Mouse (Mus musculus) liver, embryonic 14.5 days (tissue): ENCODE results near the gene Itpripl2. TPM values are rescaled to one million over a fixed set of nuclear protein-coding genes. Genes with fewer than 3 reads are reported as not detected.

Experiments
- ATAC-seq: fragments of 200-750 bp; cut with Nextera tagmentation; 2 replicates; pipeline ENCODE4 v1.8.0; 2017; ENCODE audit warnings: moderate number of reproducible peaks, mild to moderate bottlenecking, moderate library complexity; ENCODE audit not compliant: insufficient read depth
- DNase-seq, 3 experiments: peaks; one replicate each; pipeline ENCODE4 v3.0.0-alpha.2; 2012 to 2013; ENCODE audit warnings: low read depth in 3 of 3, low spot score in 3 of 3
- H3K27ac ChIP-seq: fragments of 300-500 bp; sonication (generic); 2 replicates; pipeline ENCODE4 v1.5.1; 2014; ENCODE audit warnings: moderate library complexity, mild to moderate bottlenecking, control low read depth, inconsistent platforms
- H3K27me3 ChIP-seq: fragments of 300-500 bp; sonication (generic); 2 replicates; pipeline ENCODE4 v1.6.1; 2014; ENCODE audit warnings: mild to moderate bottlenecking, low read length, moderate library complexity; ENCODE audit not compliant: control insufficient read depth, insufficient read depth
- H3K36me3 ChIP-seq: fragments of 300-500 bp; sonication (generic); replicated peaks from 2 replicates; pipeline ENCODE4 v1.6.1; 2014; ENCODE audit warnings: low read depth; ENCODE audit not compliant: control insufficient read depth, insufficient read depth
- H3K4me1 ChIP-seq, 2 experiments: fragments of 200-500 bp in 1 of 2; fragments of 300-500 bp in 1 of 2; sonication (generic) in 1 of 2; replicated peaks; 2 replicates each; pipeline ENCODE4 v1.6.1; 2012 to 2014; ENCODE audit warnings: antibody characterized with exemption in 1 of 2, inconsistent platforms in 1 of 2, low read length in 1 of 2; ENCODE audit not compliant: control insufficient read depth in 2 of 2, insufficient read depth in 2 of 2
- H3K4me2 ChIP-seq: fragments of 300-500 bp; sonication (generic); 2 replicates; pipeline ENCODE4 v1.6.1; 2014; ENCODE audit warnings: low read depth, mild to moderate bottlenecking, control low read depth, moderate library complexity
- H3K4me3 ChIP-seq, 2 experiments: fragments of 200-500 bp in 1 of 2; fragments of 300-500 bp in 1 of 2; sonication (generic) in 1 of 2; 2 replicates each; pipeline ENCODE4 v1.5.1; 2012 to 2014; ENCODE audit warnings: low read depth in 2 of 2, low read length in 2 of 2, mild to moderate bottlenecking in 2 of 2, control low read depth in 1 of 2, inconsistent platforms in 1 of 2, moderate library complexity in 1 of 2; ENCODE audit not compliant: insufficient read depth in 1 of 2
- H3K9ac ChIP-seq: fragments of 300-500 bp; sonication (generic); replicated peaks from 2 replicates; pipeline ENCODE4 v1.6.1; 2014; ENCODE audit warnings: mild to moderate bottlenecking, control low read depth, moderate library complexity
- H3K9me3 ChIP-seq: fragments of 300-500 bp; sonication (generic); 2 replicates; pipeline ENCODE4 v1.6.1; 2016; ENCODE audit warnings: low read length, mixed read lengths; ENCODE audit not compliant: control insufficient read depth
- CTCF ChIP-seq: IDR thresholded peaks from 2 replicates; pipeline ENCODE4 v1.5.1; 2016; ENCODE audit warnings: antibody characterized with exemption, low read depth, control low read depth
- EP300 ChIP-seq: IDR thresholded peaks from 2 replicates; pipeline ENCODE4 v1.6.1; 2016; ENCODE audit warnings: antibody characterized with exemption, low read depth
- WGBS: fragments of 180-500 bp; shearing (Covaris S2); extraction: QIAGEN DNeasy Blood & Tissue Kit; methylation state at CpG from one replicate; pipeline ENCODE4 v1.1.7; 2014; ENCODE audit not compliant: insufficient replicate concordance; 5-methylcytosine and 5-hydroxymethylcytosine counted together
- polyA plus RNA-seq, 2 experiments: library from polyadenylated mRNA; depleted of rRNA in 1 of 2; stranded (reverse) in 1 of 2; unstranded in 1 of 2; fragments of >200 nt; fragmentation: Nextera tagmentation in 1 of 2; extraction: Ambion mirVana in 1 of 2; gene quantifications; 2 replicates each; pipeline versions ENCODE4 v1.2.1 to v1.2.3; 2012 to 2014

The Itpripl2 gene
- polyA plus RNA-seq, 2 experiments: 0.43 to 1.5 TPM

DNA sequence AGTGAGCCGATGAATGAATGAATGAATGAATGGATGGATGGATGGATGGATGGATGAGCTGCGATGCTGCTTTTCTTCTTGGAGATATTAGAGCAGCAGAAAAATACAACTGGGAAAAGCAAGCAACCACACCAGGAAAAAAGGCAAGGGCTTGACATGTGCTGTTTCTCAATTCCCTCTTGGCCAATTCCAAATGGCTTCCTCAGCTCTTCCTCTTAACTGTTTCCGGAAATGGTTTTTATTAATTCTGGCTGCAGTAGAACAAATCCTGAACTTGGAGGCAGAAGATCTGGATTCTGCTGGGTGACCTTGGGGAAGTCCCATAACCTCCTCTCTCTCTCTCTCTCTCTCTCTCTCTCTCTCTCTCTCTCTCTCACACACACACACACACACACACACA lies 23.7 kb downstream of the Itpripl2 start:
- Histone ChIP-seq H3K27me3 (no peaks in the 10 kb centered on the region), H3K4me3 (no peak overlapping the region), H3K4me1 (peaks cover 0 to 6% of the 10 kb centered on the region in 2 experiments; a peak in 2 of 4 replicates), H3K9me3 (no peaks in the 10 kb centered on the region), H3K9ac (no peak overlapping the region), H3K36me3 (no peaks in the 10 kb centered on the region), H3K27ac (no peak overlapping the region), H3K4me2 (no peak overlapping the region)
- TF ChIP-seq EP300 (no peak), CTCF (no peak)
- 95% methylated on average over 3 of the region's 3 CpGs for WGBS
- ATAC-seq (no peak), DNase-seq (no peak)

DNA sequence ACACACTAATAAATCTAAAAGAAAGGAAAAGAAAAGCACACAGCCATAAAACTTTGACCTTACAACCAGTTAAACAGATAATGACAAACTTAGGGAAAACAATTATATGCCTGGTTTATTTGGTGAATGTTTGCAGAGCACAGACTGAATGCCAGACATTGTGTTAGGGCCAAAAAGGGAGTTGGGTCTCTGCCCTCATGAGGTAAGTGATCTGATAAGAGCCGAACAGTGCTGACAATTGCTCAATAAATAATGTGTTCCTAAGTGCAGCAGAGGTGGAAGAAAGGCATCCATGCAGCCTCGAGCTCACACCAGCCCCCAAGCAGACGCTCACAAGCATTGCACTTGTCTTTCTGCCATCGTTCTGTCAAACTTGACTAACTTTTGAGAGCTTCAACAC lies 27.3 kb downstream of the Itpripl2 start:
- ATAC-seq (no peak), DNase-seq (no peak)
- 40% methylated on average over 4 of the region's 4 CpGs for WGBS

DNA sequence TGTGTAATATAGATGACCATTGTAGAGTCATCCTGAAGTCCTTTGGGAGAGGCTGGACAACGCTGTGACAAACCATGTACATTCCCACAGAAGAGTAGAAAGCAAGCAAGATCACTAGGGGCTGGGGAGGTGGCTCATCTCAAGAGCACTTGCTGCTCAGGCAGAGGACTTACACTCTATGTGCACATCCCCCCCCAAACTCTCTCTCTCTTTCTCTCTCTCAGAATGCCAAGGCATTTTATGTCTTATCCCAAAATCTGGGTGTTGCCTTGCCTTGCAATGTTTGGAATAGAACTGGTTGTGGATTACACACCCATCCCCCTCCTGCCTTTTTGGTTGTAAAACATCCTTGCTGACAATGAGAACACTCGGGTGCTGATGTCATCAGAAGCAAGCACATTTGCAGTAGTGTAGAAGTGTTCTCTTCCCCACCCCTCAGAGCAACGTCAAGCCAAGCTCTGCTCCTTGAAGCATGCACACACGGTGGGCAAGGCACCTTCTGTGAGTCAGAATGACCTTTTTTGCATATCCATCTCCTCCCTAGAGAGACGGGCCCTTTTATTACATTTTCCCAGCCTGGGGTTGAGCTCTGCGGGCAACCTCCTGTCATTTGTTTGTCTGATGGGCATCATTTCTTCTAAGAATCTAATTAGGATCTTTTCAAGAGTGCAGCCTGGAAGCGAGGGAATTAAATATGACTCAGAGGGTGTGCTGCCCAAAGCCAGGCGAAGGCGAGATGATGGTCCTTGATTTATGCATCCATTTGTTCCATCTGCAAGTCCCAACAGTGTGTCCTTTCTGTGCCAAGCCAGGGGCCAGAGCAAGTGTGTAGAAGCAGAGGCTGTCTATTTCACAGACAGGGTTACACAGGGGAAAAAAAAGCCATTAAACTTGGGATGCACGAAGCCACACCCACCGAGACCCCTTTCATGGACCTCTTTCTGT lies 28.7 kb downstream of the Itpripl2 start:
- Histone ChIP-seq H3K36me3 (no peaks in the 10 kb centered on the region), H3K4me3 (no peak overlapping the region), H3K9me3 (no peaks in the 10 kb centered on the region), H3K4me1 (peaks cover 0 to 7% of the 10 kb centered on the region in 2 experiments; a peak in 1 of 4 replicates), H3K4me2 (no peak overlapping the region), H3K27ac (no peak overlapping the region), H3K9ac (no peak overlapping the region), H3K27me3 (no peaks in the 10 kb centered on the region)
- ATAC-seq (no peak), DNase-seq (no peak)
- WGBS: 42% methylated on average over 11 of the region's 11 CpGs
- TF ChIP-seq CTCF (no peak), EP300 (no peak)

More for the DNA sequence above, 27.3 kb downstream of the Itpripl2 start:
- Histone ChIP-seq H3K27me3 (no peaks in the 10 kb centered on the region), H3K4me3 (no peak overlapping the region), H3K9me3 (no peaks in the 10 kb centered on the region), H3K4me2 (no peak overlapping the region), H3K9ac (no peak overlapping the region), H3K4me1 (peaks cover 0 to 7% of the 10 kb centered on the region in 2 experiments; a peak in 1 of 4 replicates), H3K27ac (no peak overlapping the region), H3K36me3 (no peaks in the 10 kb centered on the region)
- TF ChIP-seq EP300 (no peak), CTCF (no peak)

DNA sequence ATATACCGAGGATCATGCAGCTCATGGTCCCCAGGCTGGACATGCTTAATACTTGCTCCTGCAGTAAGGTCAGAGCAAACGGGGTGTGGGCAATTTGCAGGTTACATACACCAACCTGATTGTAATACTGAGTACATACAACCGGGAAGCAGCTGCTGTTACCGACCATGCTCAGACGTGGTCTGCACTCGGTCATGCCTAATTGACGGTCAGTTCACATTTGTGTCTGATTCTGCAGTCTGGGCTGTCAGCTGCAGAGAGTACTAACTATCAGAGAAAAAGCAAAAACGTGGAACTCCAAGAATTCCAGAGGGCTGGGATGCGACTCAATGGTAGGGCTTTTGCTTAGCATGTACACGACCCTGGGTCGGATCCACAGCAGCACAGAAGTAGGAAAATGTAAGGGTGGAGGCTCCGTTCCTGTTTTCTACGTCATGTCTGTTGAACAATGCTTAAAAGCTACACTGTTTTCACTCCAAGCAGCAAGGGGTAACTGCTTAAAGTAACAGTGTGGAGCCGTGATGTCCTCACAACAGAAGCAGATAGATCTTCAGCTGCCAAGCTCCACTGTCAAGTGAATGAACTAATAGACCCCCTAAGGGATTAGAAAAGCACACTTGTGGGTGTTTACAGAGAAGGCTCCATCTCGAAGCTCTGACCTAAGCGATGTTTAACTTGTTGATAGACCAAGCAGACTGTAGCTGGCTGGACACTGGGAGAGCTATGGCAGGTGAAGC lies 30.2 kb downstream of the Itpripl2 start:
- Histone ChIP-seq H3K9me3 (no peaks in the 10 kb centered on the region), H3K4me2 (no peak overlapping the region), H3K4me3 (no peak overlapping the region), H3K36me3 (no peaks in the 10 kb centered on the region), H3K27me3 (no peaks in the 10 kb centered on the region), H3K4me1 (peaks cover 0 to 7% of the 10 kb centered on the region in 2 experiments; a peak in 1 of 4 replicates), H3K9ac (no peak overlapping the region), H3K27ac (no peak overlapping the region)
- 50% methylated on average over 16 of the region's 16 CpGs for WGBS
- no peak for DNase-seq
- ATAC-seq: no peak
- TF ChIP-seq EP300: no peak
- no peak for TF ChIP-seq CTCF

GRCm38 (mm10) chr7:118453722-118454121 lies 38.1 kb downstream of the Itpripl2 start:
- 52% methylated on average over 4 of the region's 4 CpGs for WGBS
- H3K4me3 ChIP-seq: no peak overlapping the region
- no peaks in the 10 kb centered on the region for H3K27me3 ChIP-seq
- peaks cover 0 to 3% of the 10 kb centered on the region in 2 experiments; a peak in 1 of 4 replicates for H3K4me1 ChIP-seq
- no peak for ATAC-seq
- H3K36me3 ChIP-seq: no peaks in the 10 kb centered on the region
- no peak overlapping the region for H3K9ac ChIP-seq
- no peak for DNase-seq
- TF ChIP-seq CTCF (no peak), EP300 (no peak)
- no peak overlapping the region for H3K27ac ChIP-seq
- no peaks in the 10 kb centered on the region for H3K9me3 ChIP-seq
- H3K4me2 ChIP-seq: no peak overlapping the region
